Mouse (Mus musculus): ENCODE measurements at regions not wholly inside any gene's neighbourhood (a gene's known extent, or its start where the extent isn't known, plus 50 kb on each side); places are given as distances from the start of the nearest gene placed in this dataset.

GRCm38 (mm10) chr2:75352564-75352963 lies 306.5 kb upstream of the Hnrnpa3 start:
- Histone ChIP-seq H3K4me1 (ENCODE audit: control insufficient read depth, insufficient read depth, low read length) (peaks cover 6% of the 10 kb centered on the region; the same call in 1 of the 2 replicates), H3K9ac (ENCODE audit: low read depth, low read length) (no peak overlapping the region), H3K27me3 (ENCODE audit: control insufficient read depth, insufficient read depth, low read length) (no peaks in the 10 kb centered on the region), H3K9me3 (ENCODE audit: control insufficient read depth, low read length) (no peaks in the 10 kb centered on the region), H3K4me3 (ENCODE audit: low read length) (no peak overlapping the region), H3K27ac (ENCODE audit: low read depth, low read length) (no peak overlapping the region), H3K36me3 (ENCODE audit: control insufficient read depth, insufficient read depth, low read length) (no peaks in the 10 kb centered on the region), H3K4me2 (replicated peaks; ENCODE audit: low read depth, low read length) (no peak overlapping the region)
- 89% methylated on average over 4 of the region's 4 CpGs for WGBS
- no peak for ATAC-seq (ENCODE audit: low FRiP score, low TSS enrichment)

- ATAC-seq (ENCODE audit: low FRiP score, low TSS enrichment) = no peak
- WGBS = 38% methylated on average over 8 of the region's 8 CpGs
- Histone ChIP-seq H3K4me2 (replicated peaks; ENCODE audit: low read depth, low read length) (no peak overlapping the region), H3K4me3 (ENCODE audit: low read length) (no peak overlapping the region), H3K9me3 (ENCODE audit: control insufficient read depth, low read length) (no peaks in the 10 kb centered on the region), H3K4me1 (ENCODE audit: control insufficient read depth, insufficient read depth, low read length) (peaks cover 6% of the 10 kb centered on the region; the same call in 1 of the 2 replicates), H3K27me3 (ENCODE audit: control insufficient read depth, insufficient read depth, low read length) (no peaks in the 10 kb centered on the region), H3K36me3 (ENCODE audit: control insufficient read depth, insufficient read depth, low read length) (no peaks in the 10 kb centered on the region), H3K27ac (ENCODE audit: low read depth, low read length) (no peak overlapping the region), H3K9ac (ENCODE audit: low read depth, low read length) (no peak overlapping the region)
Measured at GRCm38 (mm10) chr2:75356691-75357375, 302.2 kb upstream of the Hnrnpa3 start.

- Histone ChIP-seq H3K36me3 (ENCODE audit: control insufficient read depth, insufficient read depth, low read length) (no peaks in the 10 kb centered on the region), H3K27me3 (ENCODE audit: control insufficient read depth, insufficient read depth, low read length) (no peaks in the 10 kb centered on the region), H3K27ac (ENCODE audit: low read depth, low read length) (no peak overlapping the region), H3K4me3 (ENCODE audit: low read length) (no peak overlapping the region), H3K9me3 (ENCODE audit: control insufficient read depth, low read length) (no peaks in the 10 kb centered on the region), H3K9ac (ENCODE audit: low read depth, low read length) (no peak overlapping the region), H3K4me1 (ENCODE audit: control insufficient read depth, insufficient read depth, low read length) (peaks cover 6% of the 10 kb centered on the region; the same call in 1 of the 2 replicates), H3K4me2 (replicated peaks; ENCODE audit: low read depth, low read length) (no peak overlapping the region)
- 73% methylated on average over 2 of the region's 2 CpGs for WGBS
- ATAC-seq (ENCODE audit: low FRiP score, low TSS enrichment) = no peak
Measured at GRCm38 (mm10) chr2:75357516-75357915, 301.5 kb upstream of the Hnrnpa3 start.

- H3K27me3 ChIP-seq (ENCODE audit: control insufficient read depth, insufficient read depth, low read length) = no peaks in the 10 kb centered on the region
- no peak overlapping the region for H3K4me3 ChIP-seq (ENCODE audit: low read length)
- no peak overlapping the region for H3K4me2 ChIP-seq (replicated peaks; ENCODE audit: low read depth, low read length)
- no peaks in the 10 kb centered on the region for H3K9me3 ChIP-seq (ENCODE audit: control insufficient read depth, low read length)
- 80% methylated on average over 3 of the region's 3 CpGs for WGBS
- no peak for ATAC-seq (ENCODE audit: low FRiP score, low TSS enrichment)
- peaks cover 6% of the 10 kb centered on the region; the same call in 1 of the 2 replicates for H3K4me1 ChIP-seq (ENCODE audit: control insufficient read depth, insufficient read depth, low read length)
- no peaks in the 10 kb centered on the region for H3K36me3 ChIP-seq (ENCODE audit: control insufficient read depth, insufficient read depth, low read length)
- H3K27ac ChIP-seq (ENCODE audit: low read depth, low read length) = no peak overlapping the region
- no peak overlapping the region for H3K9ac ChIP-seq (ENCODE audit: low read depth, low read length)
Measured at GRCm38 (mm10) chr2:75360936-75361335, 298.1 kb upstream of the Hnrnpa3 start.

GRCm38 (mm10) chr2:75376666-75377065 lies 282.4 kb upstream of the Hnrnpa3 start:
- ATAC-seq (ENCODE audit: low FRiP score, low TSS enrichment) = no peak
- H3K9me3 ChIP-seq (ENCODE audit: control insufficient read depth, low read length) = no peaks in the 10 kb centered on the region
- H3K4me2 ChIP-seq (replicated peaks; ENCODE audit: low read depth, low read length) = no peak overlapping the region
- H3K27me3 ChIP-seq (ENCODE audit: control insufficient read depth, insufficient read depth, low read length) = no peaks in the 10 kb centered on the region
- no peak overlapping the region for H3K27ac ChIP-seq (ENCODE audit: low read depth, low read length)
- H3K36me3 ChIP-seq (ENCODE audit: control insufficient read depth, insufficient read depth, low read length) = no peaks in the 10 kb centered on the region
- no peak overlapping the region for H3K9ac ChIP-seq (ENCODE audit: low read depth, low read length)
- WGBS = 80% methylated on average over 5 of the region's 5 CpGs
- no peak overlapping the region for H3K4me3 ChIP-seq (ENCODE audit: low read length)
- 0 out of 2 replicates have a peak, but pooled peaks cover 8% of the 10 kb centered on the region for H3K4me1 ChIP-seq (ENCODE audit: control insufficient read depth, insufficient read depth, low read length)

- H3K4me2 ChIP-seq (replicated peaks; ENCODE audit: low read depth, low read length) = no peak overlapping the region
- H3K4me1 ChIP-seq (ENCODE audit: control insufficient read depth, insufficient read depth, low read length) = no peaks in the 10 kb centered on the region
- no peak overlapping the region for H3K9ac ChIP-seq (ENCODE audit: low read depth, low read length)
- WGBS = 62% methylated on average over 7 of the region's 7 CpGs
- H3K27me3 ChIP-seq (ENCODE audit: control insufficient read depth, insufficient read depth, low read length) = no peaks in the 10 kb centered on the region
- no peak for ATAC-seq (ENCODE audit: low FRiP score, low TSS enrichment)
- H3K4me3 ChIP-seq (ENCODE audit: low read length) = no peak overlapping the region
- H3K9me3 ChIP-seq (ENCODE audit: control insufficient read depth, low read length) = no peaks in the 10 kb centered on the region
- H3K36me3 ChIP-seq (ENCODE audit: control insufficient read depth, insufficient read depth, low read length) = no peaks in the 10 kb centered on the region
- H3K27ac ChIP-seq (ENCODE audit: low read depth, low read length) = no peak overlapping the region
Measured at GRCm38 (mm10) chr2:75385551-75386263, 273.4 kb upstream of the Hnrnpa3 start.

- Histone ChIP-seq H3K36me3 (ENCODE audit: control insufficient read depth, insufficient read depth, low read length) (no peaks in the 10 kb centered on the region), H3K9ac (ENCODE audit: low read depth, low read length) (no peak overlapping the region), H3K27me3 (ENCODE audit: control insufficient read depth, insufficient read depth, low read length) (no peaks in the 10 kb centered on the region), H3K4me2 (replicated peaks; ENCODE audit: low read depth, low read length) (no peak overlapping the region), H3K27ac (ENCODE audit: low read depth, low read length) (no peak overlapping the region), H3K4me1 (ENCODE audit: control insufficient read depth, insufficient read depth, low read length) (no peaks in the 10 kb centered on the region), H3K4me3 (ENCODE audit: low read length) (no peak overlapping the region), H3K9me3 (ENCODE audit: control insufficient read depth, low read length) (no peaks in the 10 kb centered on the region)
- ATAC-seq (ENCODE audit: low FRiP score, low TSS enrichment) = no peak
- 92% methylated on average over 3 of the region's 3 CpGs for WGBS
Measured at GRCm38 (mm10) chr2:75386636-75387035, 272.4 kb upstream of the Hnrnpa3 start.

GRCm38 (mm10) chr2:75392041-75392440 lies 267.0 kb upstream of the Hnrnpa3 start:
- Histone ChIP-seq H3K4me3 (ENCODE audit: low read length) (no peak overlapping the region), H3K27me3 (ENCODE audit: control insufficient read depth, insufficient read depth, low read length) (no peaks in the 10 kb centered on the region), H3K9me3 (ENCODE audit: control insufficient read depth, low read length) (no peaks in the 10 kb centered on the region), H3K4me2 (replicated peaks; ENCODE audit: low read depth, low read length) (no peak overlapping the region), H3K27ac (ENCODE audit: low read depth, low read length) (no peak overlapping the region), H3K4me1 (ENCODE audit: control insufficient read depth, insufficient read depth, low read length) (no peaks in the 10 kb centered on the region), H3K36me3 (ENCODE audit: control insufficient read depth, insufficient read depth, low read length) (no peaks in the 10 kb centered on the region), H3K9ac (ENCODE audit: low read depth, low read length) (no peak overlapping the region)
- WGBS = 95% methylated on average over 3 of the region's 3 CpGs
- no peak for ATAC-seq (ENCODE audit: low FRiP score, low TSS enrichment)

GRCm38 (mm10) chr2:75394928-75395673 lies 264.0 kb upstream of the Hnrnpa3 start:
- no peak for ATAC-seq (ENCODE audit: low FRiP score, low TSS enrichment)
- Histone ChIP-seq H3K36me3 (ENCODE audit: control insufficient read depth, insufficient read depth, low read length) (no peaks in the 10 kb centered on the region), H3K27ac (ENCODE audit: low read depth, low read length) (no peak overlapping the region), H3K4me3 (ENCODE audit: low read length) (no peak overlapping the region), H3K4me1 (ENCODE audit: control insufficient read depth, insufficient read depth, low read length) (no peaks in the 10 kb centered on the region), H3K27me3 (ENCODE audit: control insufficient read depth, insufficient read depth, low read length) (no peaks in the 10 kb centered on the region), H3K9me3 (ENCODE audit: control insufficient read depth, low read length) (no peaks in the 10 kb centered on the region), H3K4me2 (replicated peaks; ENCODE audit: low read depth, low read length) (no peak overlapping the region), H3K9ac (ENCODE audit: low read depth, low read length) (no peak overlapping the region)
- WGBS = 75% methylated on average over 6 of the region's 6 CpGs
